Mouse (Mus musculus): ENCODE data around the gene Srpk2. TPM values are rescaled to one million over a fixed set of nuclear protein-coding genes. Genes with fewer than 3 reads are reported as not detected.

Gene Srpk2
- polyA plus RNA-seq (2017; shearing (Covaris generic)): 10 to 100 TPM; 52.5 to 58.0 TPM

DNA sequence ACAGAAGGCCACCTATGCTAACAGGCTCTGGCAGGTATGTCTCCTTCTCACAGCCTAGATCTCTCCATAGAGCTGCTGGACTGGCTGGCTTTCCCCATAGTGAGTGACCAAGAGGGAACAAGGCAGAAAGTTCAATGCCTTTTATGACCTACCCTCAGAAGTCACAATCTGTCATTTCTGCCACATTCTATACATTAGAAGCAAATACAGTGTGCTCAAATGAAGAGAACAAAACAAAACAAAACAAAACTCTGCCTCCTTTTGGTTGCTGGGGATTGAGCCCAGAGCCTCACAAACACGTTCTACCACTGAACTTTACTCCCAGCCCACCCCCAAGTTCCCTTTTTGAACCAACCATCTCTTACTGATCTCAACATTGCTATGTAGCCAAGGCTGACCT, at the start of gene Srpk2:
Gene Srpk2, minus strand, starts transcription at position 101 of the 400 bp plus-strand sequence.

Other genes with a start within 250 kb of the Srpk2 start
- 10 to 100 TPM; 15.5 to 17.5 TPM for gene Pus7, start 99.1 kb upstream of the Srpk2 start, polyA plus RNA-seq (2017; shearing (Covaris generic))
- gene Rint1, start 103.1 kb upstream of the Srpk2 start, polyA plus RNA-seq (2017; shearing (Covaris generic)): 10 to 100 TPM; 20.8 to 22.9 TPM
- gene Tomm7, start 159.5 kb upstream of the Srpk2 start, polyA plus RNA-seq (2017; shearing (Covaris generic)): 10 to 100 TPM; 67.2 to 84.3 TPM

All from activated CD4-positive, CD25-positive, alpha-beta regulatory T cell (primary cell).